Mouse (Mus musculus) spleen, adult 2 months (tissue): Measurements from ENCODE around the gene Clcn6.

Experiments used
- CTCF ChIP-seq: fragments of 200-500 bp; IDR thresholded peaks from 2 replicates; pipeline ENCODE4 v1.5.1; 2011; ENCODE audit warnings: mild to moderate bottlenecking, inconsistent platforms; ENCODE audit not compliant: insufficient read depth, insufficient read length, insufficient replicate concordance; ENCODE audit errors: extremely low read depth
- POLR2A ChIP-seq: fragments of 200-500 bp; IDR thresholded peaks from 2 replicates; pipeline ENCODE4 v1.6.1; 2011; ENCODE audit warnings: low read depth, low read length, inconsistent platforms

GRCm38 (mm10) chr4:148067346-148067745 lies 28.7 kb upstream of the Clcn6 start:
- TF ChIP-seq CTCF = no peak
- TF ChIP-seq POLR2A = no peak
